In genomic region chr1:87404710-87405109, GRCm38 (mm10) we compare ENCODE assay signal across 23 mouse cellular contexts. TPM values are rescaled to one million over a fixed set of nuclear protein-coding genes. Genes with fewer than 3 reads are reported as not detected.
A peak's percentile ranks its signal among the peaks of the same experiment; 100 is the strongest.
DNase-seq lines count a peak whose midpoint lies in the region; ATAC-seq and TF ChIP-seq lines count a peak whose summit lies in the region.
"Had no signal": no experiment of that assay in that cellular context is flagged by ENCODE, and none has a peak within 500 bp of the region (broad histone marks: within the 10 kb centered on the region; RNA-seq: fewer than 3 reads in every experiment).

No protein-coding gene starts in this region.

- no peaks in the 10 kb centered on the region for H3K4me1 ChIP-seq in testis, adult 2 months (ENCODE audit: control insufficient read depth, insufficient read depth, low read length)

- no peak for TF ChIP-seq POLR2A in testis, adult 2 months (IDR thresholded peaks at IDR 0.05; ENCODE audit: control insufficient read depth, low read depth, low read length)

- H3K36me3 ChIP-seq in testis, adult 2 months (ENCODE audit: control insufficient read depth, insufficient read depth, low read length), result peaks cover 5% of the 10 kb centered on the region

- peak overlapping the region; percentile 49; the same call in 1 of the 2 replicates for H3K4me3 ChIP-seq in testis, adult 2 months (ENCODE audit: control insufficient read depth, low read depth, low read length)

- H3K27me3 ChIP-seq in testis, adult 2 months (ENCODE audit: control insufficient read depth, insufficient read depth, low read length), result no peaks in the 10 kb centered on the region
- H3K27me3 ChIP-seq: CH12.LX, Patski had no signal

- no peak for DNase-seq in frontal cortex, postnatal 14 days (ENCODE audit: low spot score in 2 of 2)
- no peak for DNase-seq in testis, postnatal 10 days (ENCODE audit: low spot score)
- DNase-seq in brain, adult 2 months (ENCODE audit: low read depth, low spot score), result peak; percentile 24
- peak; percentile 22 for DNase-seq in telencephalon, adult 2 months (ENCODE audit: low read depth, low spot score)
- no peak for DNase-seq in right cerebral cortex, postnatal 14 days
- no peak for DNase-seq in urinary bladder, postnatal 25 days (ENCODE audit: low spot score)
- DNase-seq: adrenal gland, adult 2 months; adrenal gland, adult 8-10 months; adrenal gland, postnatal 10 days; adrenal gland, postnatal 14 days; adrenal gland, postnatal 25 days; adrenal gland, postnatal 36 days; B cell, adult 2 months; cerebellum, adult 11 months; cerebellum, adult 11-12 months; cerebellum, adult 18-20 months had no signal

- peak; percentile 76 for ATAC-seq in frontal cortex, adult (ENCODE audit: low TSS enrichment)
- ATAC-seq: activated CD4-positive, CD25-positive, alpha-beta regulatory T cell, adult 4 months; CD4-positive, CD25-positive, alpha-beta regulatory T cell, adult 4 months; Patski had no signal

- no peak for TF ChIP-seq CTCF in testis, adult 2 months (IDR thresholded peaks at IDR 0.05; ENCODE audit: control insufficient read depth, insufficient read depth, insufficient replicate concordance, low read depth, low read length)

- H3K27ac ChIP-seq in testis, adult 2 months (ENCODE audit: control insufficient read depth, insufficient read depth, low read depth, low read length), result no peak overlapping the region

RNA-seq across cellular contexts. Expression of gene Kcnj13, which starts 10.2 kb away (rescaled TPM):
- polyA plus RNA-seq in testis, adult 2 months (2012; rRNA removed), result 0.16 and 0.31 TPM in 2 replicates
- polyA plus RNA-seq: adrenal gland, adult 2 months; G1E had no signal

Comparison
In these comparisons a context has a peak if more than half of its experiments do, and no peak if none do; other contexts are left out.
1. DNase-seq: peak in brain, adult 2 months (single experiment) and telencephalon, adult 2 months (single experiment); none in frontal cortex, postnatal 14 days (0 of 2), testis, postnatal 10 days (single experiment), right cerebral cortex, postnatal 14 days (single experiment) and urinary bladder, postnatal 25 days (single experiment).